Mouse (Mus musculus): ENCODE measurements around the gene Fam171a1.

GRCm38 (mm10) chr2:3127256-3127883 is 13.3 kb downstream of the Fam171a1 start:
- TF ChIP-seq CTCF (IDR thresholded peaks at IDR 0.05; ENCODE audit: borderline replicate concordance, insufficient read depth, low read depth, low read length) (no peak), POLR2A (IDR thresholded peaks at IDR 0.05; ENCODE audit: borderline replicate concordance, insufficient read depth, low read length) (no peak)

All from cerebellum, adult 2 months (tissue).